Mouse (Mus musculus) neural tube, embryonic 13.5 days (tissue): ENCODE results near the gene Olfr644. TPM values are rescaled to one million over a fixed set of nuclear protein-coding genes. Genes with fewer than 3 reads are reported as not detected.

Source experiments
- ATAC-seq: fragments of 200-750 bp; cut with Nextera tagmentation; 2 replicates; pipeline ENCODE4 v1.8.0; 2017; ENCODE audit warnings: low read depth, mild to moderate bottlenecking, moderate TSS enrichment, moderate library complexity
- H3K27ac ChIP-seq: fragments of 300-500 bp; sonication (generic); replicated peaks from 2 replicates; pipeline ENCODE4 v1.5.1; 2015; ENCODE audit warnings: moderate library complexity, mild to moderate bottlenecking, inconsistent platforms
- H3K27me3 ChIP-seq: fragments of 300-500 bp; sonication (generic); 2 replicates; pipeline ENCODE4 v1.6.1; 2015; ENCODE audit warnings: mild to moderate bottlenecking, inconsistent platforms
- H3K36me3 ChIP-seq: fragments of 300-500 bp; sonication (generic); 2 replicates; pipeline ENCODE4 v1.6.1; 2015; ENCODE audit warnings: mild to moderate bottlenecking, inconsistent platforms
- H3K4me1 ChIP-seq: fragments of 300-500 bp; sonication (generic); replicated peaks from 2 replicates; pipeline ENCODE4 v1.6.1; 2015; ENCODE audit warnings: inconsistent platforms
- H3K4me2 ChIP-seq: fragments of 300-500 bp; sonication (generic); 2 replicates; pipeline ENCODE4 v1.6.1; 2015; ENCODE audit warnings: inconsistent platforms, mild to moderate bottlenecking, moderate library complexity
- H3K4me3 ChIP-seq: fragments of 300-500 bp; sonication (generic); 2 replicates; pipeline ENCODE4 v1.5.1; 2015; ENCODE audit warnings: mild to moderate bottlenecking, inconsistent platforms
- H3K9ac ChIP-seq: fragments of 300-500 bp; sonication (generic); 2 replicates; pipeline ENCODE4 v1.6.1; 2015; ENCODE audit warnings: moderate library complexity, mild to moderate bottlenecking, inconsistent platforms
- H3K9me3 ChIP-seq: fragments of 300-500 bp; sonication (generic); 2 replicates; pipeline ENCODE4 v1.6.1; 2016; ENCODE audit warnings: inconsistent platforms
- WGBS: fragments of 180-500 bp; shearing (Covaris S2); methylation state at CpG from one replicate; pipeline ENCODE4 v1.1.7; 2015; 5-methylcytosine and 5-hydroxymethylcytosine counted together
- polyA plus RNA-seq: library from polyadenylated mRNA; unstranded; fragments of >200 nt; fragmentation: Nextera tagmentation; extraction: Ambion mirVana; gene quantifications from 2 replicates; pipeline ENCODE4 v1.2.1, GENCODE M21; 2015

The Olfr644 gene
- polyA plus RNA-seq, 1 experiment from 2014 or later, result not detected

- Histone ChIP-seq H3K36me3 (no peaks in the 10 kb centered on the region), H3K4me2 (no peak overlapping the region), H3K4me1 (no peaks in the 10 kb centered on the region), H3K9ac (no peak overlapping the region), H3K9me3 (no peaks in the 10 kb centered on the region), H3K27me3 (no peaks in the 10 kb centered on the region), H3K4me3 (no peak overlapping the region), H3K27ac (no peak overlapping the region)
- no peak for ATAC-seq
- WGBS, result 88% methylated on average over 1 of the region's 1 CpGs
Observed at GRCm38 (mm10) chr7:104018953-104019352, 52.7 kb downstream of the Olfr644 start.

GRCm38 (mm10) chr7:104017203-104017602, 54.5 kb downstream of the Olfr644 start, which contains the start of gene Olfr639:
Gene Olfr639 (minus strand): TSS chr7:104017303.
- H3K36me3 ChIP-seq, result no peaks in the 10 kb centered on the region
- no peaks in the 10 kb centered on the region for H3K9me3 ChIP-seq
- H3K4me3 ChIP-seq, result no peak within 1 kb of the TSS
- no peak within 1 kb of the TSS for H3K27ac ChIP-seq
- no peaks in the 10 kb centered on the region for H3K4me1 ChIP-seq
- no peaks in the 10 kb centered on the region for H3K27me3 ChIP-seq
- no peak within 1 kb of the TSS for H3K9ac ChIP-seq
- H3K4me2 ChIP-seq, result no peak within 1 kb of the TSS
- no peak for ATAC-seq

Other genes with a start within 250 kb of the Olfr644 start
- gene Hbb-bs, start 243.8 kb downstream of the Olfr644 start, polyA plus RNA-seq, result 1,894 and 2,140 TPM in 2 replicates
- gene Hbb-bh2, start 231.3 kb downstream of the Olfr644 start, polyA plus RNA-seq, result not detected in 2 replicates
- 31.8 and 57.0 TPM in 2 replicates for gene Hbb-bh1, start 228.7 kb downstream of the Olfr644 start, polyA plus RNA-seq
- 3,874 and 4,036 TPM in 2 replicates for gene Hbb-y, start 218.7 kb downstream of the Olfr644 start, polyA plus RNA-seq
- not detected in 2 replicates for gene Olfr66, start 185.6 kb downstream of the Olfr644 start, polyA plus RNA-seq
- gene Olfr64, start 177.4 kb downstream of the Olfr644 start, polyA plus RNA-seq, result not detected in 2 replicates
- gene Olfr65, start 168.4 kb downstream of the Olfr644 start, polyA plus RNA-seq, result not detected in 2 replicates
- not detected in 2 replicates for gene Olfr631, start 143.0 kb downstream of the Olfr644 start, polyA plus RNA-seq
- 0.08 TPM in 1 of 2 replicates, not detected in the other for gene Olfr632, start 137.5 kb downstream of the Olfr644 start, polyA plus RNA-seq
- not detected in 2 replicates for gene Olfr633, start 127.4 kb downstream of the Olfr644 start, polyA plus RNA-seq
- not detected in 2 replicates for gene Olfr635, start 100.7 kb downstream of the Olfr644 start, polyA plus RNA-seq
- gene Olfr638, start 73.1 kb downstream of the Olfr644 start, polyA plus RNA-seq, result not detected in 2 replicates
- gene Olfr639, start 54.6 kb downstream of the Olfr644 start, polyA plus RNA-seq, result not detected in 2 replicates
- not detected in 2 replicates for gene Olfr640, start 46.3 kb downstream of the Olfr644 start, polyA plus RNA-seq
- gene Olfr641, start 36.4 kb downstream of the Olfr644 start, polyA plus RNA-seq, result not detected in 2 replicates
- gene Olfr642, start 19.2 kb downstream of the Olfr644 start, polyA plus RNA-seq, result not detected in 2 replicates
- gene 4930516K23Rik, start 10.4 kb downstream of the Olfr644 start, polyA plus RNA-seq, result not detected in 2 replicates
- gene Olfr645, start 13.6 kb upstream of the Olfr644 start, polyA plus RNA-seq, result not detected in 2 replicates
- not detected in 2 replicates for gene Olfr646, start 33.0 kb upstream of the Olfr644 start, polyA plus RNA-seq
- not detected in 2 replicates for gene Ubqln5, start 58.0 kb upstream of the Olfr644 start, polyA plus RNA-seq
- not detected in 2 replicates for gene Olfr643, start 65.5 kb upstream of the Olfr644 start, polyA plus RNA-seq
- not detected in 2 replicates for gene Ubqln3, start 71.4 kb upstream of the Olfr644 start, polyA plus RNA-seq
- gene Ubqlnl, start 78.7 kb upstream of the Olfr644 start, polyA plus RNA-seq, result not detected in 2 replicates
- not detected in 2 replicates for gene Olfm5, start 93.0 kb upstream of the Olfr644 start, polyA plus RNA-seq
- gene Olfr648, start 111.5 kb upstream of the Olfr644 start, polyA plus RNA-seq, result 0.23 and 0.25 TPM in 2 replicates
- gene Olfr649, start 124.1 kb upstream of the Olfr644 start, polyA plus RNA-seq, result not detected in 2 replicates
- 0.47 and 0.83 TPM in 2 replicates for gene Trim6, start 146.9 kb upstream of the Olfr644 start, polyA plus RNA-seq
- gene Trim34a, start 172.6 kb upstream of the Olfr644 start, polyA plus RNA-seq, result 0.84 TPM in 2 replicates
- 0.08 and 0.14 TPM in 2 replicates for gene Trim5, start 216.2 kb upstream of the Olfr644 start, polyA plus RNA-seq
- gene Trim12a, start 243.6 kb upstream of the Olfr644 start, polyA plus RNA-seq, result 2.3 and 3.1 TPM in 2 replicates